Mouse (Mus musculus) intestine, embryonic 15.5 days (tissue): Measurements from ENCODE around the gene Abcb11. TPM values are rescaled to one million over a fixed set of nuclear protein-coding genes. Genes with fewer than 3 reads are reported as not detected.
"Not testable (repeated sequence)": the region's sequence is repeated elsewhere in the genome, so short reads cannot be mapped to it uniquely, and the experiment has no call there.

Source experiments
- ATAC-seq: fragments of 200-750 bp; cut with Nextera tagmentation; 2 replicates; pipeline ENCODE4 v1.8.0; 2017; ENCODE audit warnings: moderate TSS enrichment, moderate library complexity
- H3K27ac ChIP-seq: fragments of 300-500 bp; sonication (generic); 2 replicates; pipeline ENCODE4 v1.5.1; 2015; ENCODE audit warnings: mild to moderate bottlenecking, inconsistent platforms
- H3K27me3 ChIP-seq: fragments of 300-500 bp; sonication (generic); replicated peaks from 2 replicates; pipeline ENCODE4 v1.6.1; 2015; ENCODE audit warnings: inconsistent platforms
- H3K36me3 ChIP-seq: fragments of 300-500 bp; sonication (generic); 2 replicates; pipeline ENCODE4 v1.6.1; 2015; ENCODE audit warnings: inconsistent platforms
- H3K4me1 ChIP-seq: fragments of 300-500 bp; sonication (generic); replicated peaks from 2 replicates; pipeline ENCODE4 v1.6.1; 2015; ENCODE audit warnings: inconsistent platforms
- H3K4me2 ChIP-seq: fragments of 300-500 bp; sonication (generic); replicated peaks from 2 replicates; pipeline ENCODE4 v1.6.1; 2015; ENCODE audit warnings: mild to moderate bottlenecking, inconsistent platforms
- H3K4me3 ChIP-seq: fragments of 300-500 bp; sonication (generic); replicated peaks from 2 replicates; pipeline ENCODE4 v1.5.1; 2015; ENCODE audit warnings: inconsistent platforms
- H3K9ac ChIP-seq: fragments of 300-500 bp; sonication (generic); 2 replicates; pipeline ENCODE4 v1.6.1; 2015; ENCODE audit warnings: inconsistent platforms
- H3K9me3 ChIP-seq: fragments of 300-500 bp; sonication (generic); 2 replicates; pipeline ENCODE4 v1.6.1; 2016; ENCODE audit warnings: inconsistent platforms
- WGBS: fragments of 180-500 bp; shearing (Covaris S2); methylation state at CpG from one replicate; pipeline ENCODE4 v1.1.7; 2015; 5-methylcytosine and 5-hydroxymethylcytosine counted together
- polyA plus RNA-seq: library from polyadenylated mRNA; unstranded; fragments of >200 nt; fragmentation: Nextera tagmentation; extraction: Ambion mirVana; gene quantifications from 2 replicates; pipeline ENCODE4 v1.2.1, GENCODE M21; 2015

Gene Abcb11
- 1.7 and 2.7 TPM in 2 replicates for polyA plus RNA-seq

GRCm38 (mm10) chr2:69342496-69343221, at the start of gene Abcb11:
Gene Abcb11 (minus strand): TSS chr2:69342616.
- H3K4me1 ChIP-seq, result no peaks in the 10 kb centered on the region
- H3K27me3 ChIP-seq, result no peaks in the 10 kb centered on the region
- H3K9me3 ChIP-seq, result no peaks in the 10 kb centered on the region
- no peak within 1 kb of the TSS for H3K4me2 ChIP-seq
- WGBS, result 76% methylated on average over 9 of the region's 9 CpGs
- H3K36me3 ChIP-seq, result no peaks in the 10 kb centered on the region
- no peak within 1 kb of the TSS for H3K4me3 ChIP-seq
- no peak within 1 kb of the TSS for H3K27ac ChIP-seq
- peak; percentile 20; the same call in 1 of the 2 replicates for ATAC-seq
- no peak within 1 kb of the TSS for H3K9ac ChIP-seq

DNA sequence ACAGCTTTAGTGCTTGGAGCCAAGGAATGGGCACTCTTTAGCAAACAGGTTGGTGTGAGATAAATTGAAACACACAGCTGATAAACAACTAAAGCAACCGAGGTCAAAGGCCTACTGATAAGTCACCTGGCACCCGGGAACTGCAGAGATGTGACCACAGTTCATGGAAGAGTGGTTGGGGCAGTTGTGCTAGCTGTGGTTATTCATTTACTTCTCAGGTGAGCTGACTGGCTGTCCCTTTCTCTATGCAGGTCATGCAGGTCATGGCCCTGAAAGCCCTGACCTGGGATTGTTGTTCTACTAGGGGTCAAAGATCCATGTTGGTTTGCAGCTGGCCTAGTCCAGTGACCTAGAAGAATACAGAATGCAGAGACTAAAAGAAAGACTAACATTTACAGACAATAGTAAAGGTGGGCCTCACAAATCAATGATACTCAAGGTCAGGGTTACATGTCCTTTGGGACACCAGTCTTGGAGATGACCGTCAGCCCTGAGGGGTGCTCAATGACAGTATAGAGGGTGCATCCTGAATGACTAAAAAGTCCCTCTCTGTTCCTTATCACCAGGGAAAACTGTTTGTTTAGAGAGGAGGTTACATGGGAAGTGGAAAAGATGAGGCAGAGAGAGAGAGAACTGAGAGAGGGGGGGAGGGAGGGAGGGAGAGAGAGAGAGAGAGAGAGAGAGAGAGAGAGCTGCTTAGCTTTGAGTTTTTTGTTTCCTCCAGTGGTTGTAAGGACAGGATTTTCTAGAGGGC, 43.9 kb upstream of the Abcb11 start:
- Histone ChIP-seq H3K9ac (no peak overlapping the region), H3K36me3 (no peaks in the 10 kb centered on the region), H3K27me3 (no peaks in the 10 kb centered on the region), H3K4me1 (no peaks in the 10 kb centered on the region), H3K4me2 (no peak overlapping the region), H3K4me3 (no peak overlapping the region), H3K9me3 (no peaks in the 10 kb centered on the region), H3K27ac (no peak overlapping the region)
- ATAC-seq, result peak; percentile 92
- WGBS, result 48% methylated on average over 3 of the region's 3 CpGs

GRCm38 (mm10) chr2:69382838-69383237, 40.4 kb upstream of the Abcb11 start:
- H3K27me3 ChIP-seq, result no peaks in the 10 kb centered on the region
- no peaks in the 10 kb centered on the region for H3K9me3 ChIP-seq
- H3K4me1 ChIP-seq, result no peaks in the 10 kb centered on the region
- no peak overlapping the region for H3K9ac ChIP-seq
- H3K4me2 ChIP-seq, result no peak overlapping the region
- H3K36me3 ChIP-seq, result no peaks in the 10 kb centered on the region
- WGBS, result 65% methylated on average over 5 of the region's 5 CpGs
- no peak for ATAC-seq
- H3K4me3 ChIP-seq, result no peak overlapping the region
- H3K27ac ChIP-seq, result no peak overlapping the region

DNA sequence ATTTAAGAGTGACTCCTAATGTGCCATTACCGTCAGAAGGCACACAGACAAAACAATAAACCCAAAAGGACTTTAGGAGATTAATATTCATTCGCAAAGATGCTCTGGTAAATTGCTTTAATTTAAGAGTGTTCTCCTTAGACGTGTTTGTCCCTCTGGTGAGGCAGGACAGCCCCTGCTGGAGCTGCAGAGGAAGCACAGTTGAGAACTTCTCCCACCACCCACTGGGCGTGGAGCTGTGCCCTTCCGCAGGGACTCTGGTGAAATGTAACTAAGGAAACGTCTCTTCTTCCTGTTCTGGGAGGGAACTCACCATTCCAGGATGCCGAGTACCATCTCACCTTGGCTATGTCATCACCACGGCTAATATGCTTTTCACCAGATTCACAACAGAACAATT, 39.3 kb upstream of the Abcb11 start:
- Histone ChIP-seq H3K4me2 (no peak overlapping the region), H3K9ac (no peak overlapping the region), H3K36me3 (no peaks in the 10 kb centered on the region), H3K4me1 (no peaks in the 10 kb centered on the region), H3K9me3 (no peaks in the 10 kb centered on the region), H3K27ac (no peak overlapping the region), H3K4me3 (no peak overlapping the region), H3K27me3 (no peaks in the 10 kb centered on the region)
- WGBS, result 42% methylated on average over 8 of the region's 8 CpGs
- ATAC-seq, result no peak

- H3K4me1 ChIP-seq, result no peaks in the 10 kb centered on the region
- H3K4me2 ChIP-seq, result 0 out of 2 replicates have a peak within 1 kb of the TSS, but pooled peaks have one; percentile 27
- 38% methylated on average over 13 of the region's 13 CpGs for WGBS
- no peak within 1 kb of the TSS for H3K4me3 ChIP-seq
- no peak within 1 kb of the TSS for H3K9ac ChIP-seq
- no peaks in the 10 kb centered on the region for H3K9me3 ChIP-seq
- H3K27me3 ChIP-seq, result no peaks in the 10 kb centered on the region
- no peaks in the 10 kb centered on the region for H3K36me3 ChIP-seq
- no peak within 1 kb of the TSS for H3K27ac ChIP-seq
- ATAC-seq, result peak; percentile 89
Observed at GRCm38 (mm10) chr2:69380281-69380680, 37.9 kb upstream of the Abcb11 start, which contains the start of gene Dhrs9. Gene Dhrs9 (plus strand): TSS chr2:69380445.

DNA sequence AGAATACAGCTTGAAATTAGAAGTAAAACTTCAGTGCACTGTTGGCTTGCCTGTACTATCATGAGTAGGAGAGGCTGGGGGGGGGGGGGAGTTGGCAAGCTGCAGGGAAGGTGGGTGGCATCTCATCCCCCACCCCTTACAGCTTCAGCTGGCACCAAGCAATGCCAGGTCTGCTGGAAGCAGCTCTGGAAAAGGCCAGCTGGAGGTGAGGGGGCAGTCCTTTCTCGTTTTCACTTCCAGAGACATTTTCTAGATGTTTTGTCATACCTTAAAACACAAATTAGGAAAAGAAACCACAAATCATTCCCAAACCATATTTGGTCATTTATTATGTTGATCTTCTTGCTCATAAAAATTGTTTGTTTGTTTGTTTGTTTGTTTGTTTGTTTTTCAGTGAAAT, 37.4 kb upstream of the Abcb11 start:
- Histone ChIP-seq H3K27ac (no peak overlapping the region), H3K27me3 (no peaks in the 10 kb centered on the region), H3K9ac (no peak overlapping the region), H3K9me3 (no peaks in the 10 kb centered on the region), H3K4me1 (no peaks in the 10 kb centered on the region), H3K4me3 (no peak overlapping the region), H3K4me2 (no peak overlapping the region), H3K36me3 (no peaks in the 10 kb centered on the region)
- ATAC-seq, result no peak
- WGBS, result 53% methylated on average over 1 of the region's 1 CpGs

DNA sequence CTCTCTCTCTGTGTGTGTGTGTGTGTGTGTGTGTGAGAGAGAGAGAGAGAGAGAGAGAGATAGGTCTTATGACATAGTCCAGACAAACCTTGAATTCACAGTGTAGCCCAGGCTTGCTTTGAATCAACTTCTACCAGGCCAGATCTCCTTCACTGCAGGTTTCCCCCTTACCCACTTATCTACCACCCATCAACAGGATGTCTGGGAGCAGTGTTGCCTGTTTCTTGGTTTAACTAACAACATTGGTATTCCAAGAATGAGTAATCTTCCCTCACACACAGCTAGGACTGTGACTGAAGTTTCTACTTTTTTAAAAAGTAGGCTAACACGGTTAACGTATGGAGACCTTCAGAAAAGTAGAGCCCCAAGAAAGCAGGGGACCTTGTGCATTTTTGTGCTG, 34.4 kb upstream of the Abcb11 start:
- ATAC-seq, result no peak
- no peaks in the 10 kb centered on the region for H3K36me3 ChIP-seq
- H3K9ac ChIP-seq, result no peak overlapping the region
- H3K4me1 ChIP-seq, result no peaks in the 10 kb centered on the region
- no peak overlapping the region for H3K27ac ChIP-seq
- WGBS, result 54% methylated on average over 2 of the region's 2 CpGs
- H3K4me2 ChIP-seq, result no peak overlapping the region
- no peaks in the 10 kb centered on the region for H3K27me3 ChIP-seq
- H3K9me3 ChIP-seq, result no peaks in the 10 kb centered on the region
- no peak overlapping the region for H3K4me3 ChIP-seq

GRCm38 (mm10) chr2:69365275-69365674, 22.9 kb upstream of the Abcb11 start:
- H3K9me3 ChIP-seq, result no peaks in the 10 kb centered on the region
- no peaks in the 10 kb centered on the region for H3K4me1 ChIP-seq
- H3K9ac ChIP-seq, result no peak overlapping the region
- H3K36me3 ChIP-seq, result no peaks in the 10 kb centered on the region
- 94% methylated on average over 1 of the region's 1 CpGs for WGBS
- no peak overlapping the region for H3K27ac ChIP-seq
- H3K4me2 ChIP-seq, result no peak overlapping the region
- no peaks in the 10 kb centered on the region for H3K27me3 ChIP-seq
- no peak overlapping the region for H3K4me3 ChIP-seq
- ATAC-seq, result no peak

DNA sequence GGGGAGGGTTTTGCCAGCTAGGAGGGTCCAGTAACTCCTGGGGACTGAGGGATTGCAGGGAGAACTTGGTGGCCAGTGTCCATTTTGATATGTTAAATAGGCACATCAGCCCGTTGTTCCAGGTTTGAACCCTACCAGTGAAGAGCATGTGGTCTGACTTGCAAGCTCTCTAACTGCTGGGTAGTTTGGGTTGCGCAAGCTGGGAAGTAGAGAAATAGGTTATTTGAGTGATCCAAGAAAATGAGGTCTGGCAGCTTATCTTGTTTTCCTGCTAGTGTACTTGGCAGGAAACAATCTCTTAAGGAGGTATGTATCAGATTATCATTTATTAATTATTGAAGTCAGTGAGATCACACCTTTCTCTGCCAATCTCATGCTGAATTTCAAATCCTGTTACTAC, 22.4 kb upstream of the Abcb11 start:
- 88% methylated on average over 2 of the region's 2 CpGs for WGBS
- no peaks in the 10 kb centered on the region for H3K27me3 ChIP-seq
- no peak overlapping the region for H3K4me2 ChIP-seq
- no peak overlapping the region for H3K27ac ChIP-seq
- no peak for ATAC-seq
- H3K9ac ChIP-seq, result no peak overlapping the region
- no peaks in the 10 kb centered on the region for H3K4me1 ChIP-seq
- no peak overlapping the region for H3K4me3 ChIP-seq
- no peaks in the 10 kb centered on the region for H3K36me3 ChIP-seq
- H3K9me3 ChIP-seq, result no peaks in the 10 kb centered on the region

DNA sequence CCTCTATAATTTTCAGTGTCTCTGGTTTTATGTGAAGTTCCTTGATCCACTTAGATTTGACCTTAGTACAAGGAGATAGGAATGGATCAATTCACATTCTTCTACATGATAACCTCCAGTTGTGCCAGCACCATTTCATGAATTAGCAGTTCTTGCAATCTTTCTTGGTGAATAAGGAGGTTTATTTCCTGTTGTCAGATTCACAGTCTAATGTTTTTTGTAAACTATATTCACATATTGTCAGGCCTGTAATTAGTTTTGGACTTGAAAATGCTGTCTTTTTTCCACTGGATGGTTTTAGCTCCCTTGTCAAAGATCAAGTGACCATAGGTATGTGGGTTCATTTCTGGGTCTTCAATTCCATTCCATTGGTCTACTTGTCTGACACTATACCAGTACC, 13.0 kb upstream of the Abcb11 start:
- H3K9me3 ChIP-seq, H3K4me2 ChIP-seq, H3K27ac ChIP-seq, H3K9ac ChIP-seq, H3K4me1 ChIP-seq, H3K36me3 ChIP-seq, H3K27me3 ChIP-seq, H3K4me3 ChIP-seq: not testable (repeated sequence)
- peak; percentile 100 for ATAC-seq

DNA sequence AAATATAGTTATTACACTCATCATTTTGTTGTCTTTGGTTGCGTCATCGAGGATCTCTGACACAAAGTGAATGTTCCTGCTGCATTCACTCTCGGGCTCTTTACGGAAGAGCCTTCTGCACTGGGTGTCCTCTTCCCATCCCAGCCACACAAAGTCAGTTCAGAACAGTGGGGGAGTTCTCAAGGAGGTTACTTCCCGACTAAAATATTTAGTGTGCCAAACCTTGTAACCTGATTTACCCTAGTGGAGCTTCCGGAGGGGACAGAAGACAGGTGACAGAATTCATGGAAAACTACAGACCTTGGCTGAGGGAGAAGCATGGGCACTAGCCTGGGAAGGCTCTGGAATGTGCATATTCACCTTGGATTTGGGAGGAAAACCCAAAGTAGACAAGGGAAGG, 910 bp downstream of the Abcb11 start:
- H3K27ac ChIP-seq, result no peak overlapping the region
- no peak overlapping the region for H3K9ac ChIP-seq
- 88% methylated on average over 6 of the region's 6 CpGs for WGBS
- H3K27me3 ChIP-seq, result no peaks in the 10 kb centered on the region
- H3K4me3 ChIP-seq, result no peak overlapping the region
- no peak overlapping the region for H3K4me2 ChIP-seq
- no peaks in the 10 kb centered on the region for H3K36me3 ChIP-seq
- ATAC-seq, result no peak
- no peaks in the 10 kb centered on the region for H3K9me3 ChIP-seq
- H3K4me1 ChIP-seq, result no peaks in the 10 kb centered on the region

DNA sequence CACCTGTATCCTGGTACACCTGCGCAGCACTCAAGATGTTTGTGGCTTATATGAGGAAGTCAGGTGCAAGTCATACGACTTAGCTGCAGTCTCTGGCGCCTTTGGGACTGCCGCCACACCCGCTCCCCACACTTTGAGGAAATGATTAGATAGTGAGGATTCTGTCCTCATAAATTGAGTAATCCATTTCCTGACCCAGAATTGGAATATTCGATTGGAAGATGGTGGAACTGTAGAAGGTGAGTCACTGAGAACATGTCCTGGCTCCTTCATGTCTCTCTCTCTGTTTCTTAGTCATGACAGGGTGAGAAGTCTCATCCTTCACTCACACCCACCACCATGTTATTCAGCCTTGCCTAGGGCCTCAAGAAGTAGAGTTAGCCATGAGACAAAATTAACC, 10.9 kb downstream of the Abcb11 start:
- not testable (repeated sequence) for H3K36me3 ChIP-seq, H3K4me1 ChIP-seq, H3K27ac ChIP-seq, H3K27me3 ChIP-seq, H3K9ac ChIP-seq, H3K4me3 ChIP-seq, H3K4me2 ChIP-seq, H3K9me3 ChIP-seq
- 0 out of 2 replicates have a peak, but pooled peaks have one; percentile 55 for ATAC-seq
- WGBS, result 80% methylated on average over 6 of the region's 6 CpGs
